Mouse (Mus musculus): ENCODE measurements around the gene Cpm. TPM values are rescaled to one million over a fixed set of nuclear protein-coding genes. Genes with fewer than 3 reads are reported as not detected.
"Not testable (repeated sequence)": the region's sequence is repeated elsewhere in the genome, so short reads cannot be mapped to it uniquely, and the experiment has no call there.

The Cpm gene
- total RNA-seq, 4 experiments from 2014 or later, result 7.6 to 8.4 (median 8.1) TPM

DNA sequence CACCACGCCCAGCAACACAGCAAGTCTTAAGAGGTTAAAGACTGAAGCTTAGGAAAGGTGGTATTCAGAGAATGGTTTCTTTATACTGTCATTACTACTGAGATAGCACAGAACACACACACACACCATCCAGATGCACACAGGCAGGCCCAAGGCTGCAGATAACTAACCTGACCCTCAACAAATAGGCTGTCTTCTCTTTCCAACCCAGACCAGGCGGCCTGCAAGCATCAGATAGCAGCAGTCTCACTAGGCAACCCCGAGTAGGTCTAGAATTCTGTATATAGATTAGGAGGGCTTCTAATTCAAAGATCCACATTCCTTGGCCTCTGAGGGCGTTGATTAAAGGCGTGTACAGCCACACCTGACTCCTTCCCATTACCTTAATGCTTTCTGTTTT is 102.9 kb downstream of the Cpm start:
- DNase-seq (ENCODE audit: low spot score in 2 of 2), result no peak

DNA sequence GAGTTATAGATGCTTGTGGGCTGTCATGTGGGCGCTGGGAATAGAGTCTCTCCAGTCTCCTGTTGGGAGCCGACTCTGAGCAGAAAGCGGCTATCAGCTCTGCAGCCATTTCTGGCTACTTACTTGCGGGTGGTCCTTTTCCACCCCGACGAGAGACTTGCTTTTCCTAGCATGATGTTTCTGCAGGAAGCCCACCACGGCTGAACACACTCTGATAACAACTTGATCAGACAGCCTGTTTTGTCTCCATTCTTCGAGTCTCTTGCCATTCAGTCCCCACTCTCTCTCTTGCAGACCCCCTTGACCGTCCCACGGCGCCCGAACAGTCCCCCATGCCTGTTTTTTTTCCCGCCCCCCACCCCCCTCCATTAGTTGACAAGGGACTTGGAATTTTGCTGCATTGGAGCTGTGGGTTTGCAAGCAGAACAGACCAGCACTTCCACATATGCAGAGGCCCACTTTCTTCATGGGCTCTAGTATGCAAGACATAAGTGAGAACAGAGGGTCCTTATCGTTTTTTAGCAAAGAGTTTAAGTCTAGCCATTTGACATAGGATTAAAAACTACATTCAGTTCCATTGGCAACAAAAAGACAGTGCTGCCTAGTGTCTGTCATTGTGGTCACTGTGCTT is 103.8 kb downstream of the Cpm start:
- no peak for DNase-seq (ENCODE audit: low spot score in 2 of 2)

DNA sequence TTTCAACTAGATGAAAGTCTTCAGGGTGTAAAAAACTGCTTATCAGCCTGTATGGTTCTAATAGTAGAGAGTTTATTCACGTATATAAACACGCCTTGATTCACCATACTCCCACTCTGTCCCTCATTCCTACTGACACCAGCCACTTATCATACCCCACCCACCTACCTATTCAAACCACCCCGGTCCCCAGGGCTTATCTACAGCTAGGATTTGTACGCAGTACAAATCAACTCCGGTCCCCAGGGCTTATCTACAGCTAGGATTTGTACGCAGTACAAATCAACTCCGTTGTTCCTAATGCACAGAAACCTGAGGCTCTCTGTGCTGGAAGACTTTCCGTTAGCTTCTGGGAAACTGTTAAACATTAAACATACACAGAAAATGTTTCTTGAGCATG is 104.3 kb downstream of the Cpm start:
- DNase-seq (ENCODE audit: low spot score in 2 of 2), result not testable (repeated sequence)

DNA sequence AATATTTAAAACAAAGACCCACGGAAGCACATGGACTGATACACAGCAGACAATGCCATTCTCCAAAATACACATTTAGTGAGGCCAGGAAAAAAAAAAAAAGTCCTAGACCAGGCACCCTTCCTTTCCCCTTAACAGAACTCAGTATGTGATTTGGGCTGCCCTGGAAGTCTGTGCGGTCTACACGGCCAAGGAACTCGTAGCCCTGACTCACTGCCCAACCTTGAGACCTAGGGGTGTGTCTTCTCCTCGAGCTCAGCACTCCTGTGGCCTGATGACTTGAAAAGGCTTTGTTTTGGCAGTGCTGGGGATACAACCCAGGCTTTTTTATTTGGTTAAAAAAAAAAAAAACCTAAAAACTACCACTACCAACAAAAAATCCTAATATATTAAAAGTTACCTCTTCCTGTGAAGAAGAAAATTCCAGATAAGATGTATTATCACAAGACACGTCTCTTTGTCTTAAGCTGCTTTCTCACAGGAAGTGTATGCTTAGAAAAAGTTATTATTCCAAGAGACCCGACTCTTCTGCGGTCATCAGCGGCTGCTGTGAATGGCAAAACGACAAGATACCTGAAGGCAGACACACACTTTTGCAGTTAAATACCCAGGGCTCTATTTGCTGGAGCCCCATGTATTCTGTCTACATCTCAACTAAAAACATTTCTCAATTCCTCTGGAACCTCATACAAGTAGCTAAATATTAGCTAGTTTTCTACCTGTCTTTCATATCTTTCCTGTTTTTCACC is 105.0 kb downstream of the Cpm start:
- DNase-seq (ENCODE audit: low spot score in 2 of 2), result not testable (repeated sequence)

DNA sequence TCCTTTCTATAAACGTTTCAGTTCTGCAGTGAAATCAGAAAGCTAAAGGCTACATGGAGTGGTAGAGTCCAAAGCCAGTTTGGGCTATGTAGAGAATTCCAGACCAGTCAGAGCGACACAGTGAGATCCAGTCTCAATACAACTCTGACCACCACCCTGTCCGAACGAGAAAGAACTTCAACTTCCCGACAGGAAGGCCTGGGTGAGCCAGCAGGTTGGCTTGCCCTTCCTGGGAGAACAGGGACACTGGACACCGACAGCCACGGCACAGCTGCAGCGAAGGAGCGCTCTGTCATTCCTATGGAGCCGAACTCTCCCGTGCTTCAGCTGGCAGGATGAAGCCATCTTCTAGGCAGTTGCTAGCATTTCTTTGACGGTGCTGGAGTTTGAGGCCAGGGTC is 106.1 kb downstream of the Cpm start:
- not testable (repeated sequence) for DNase-seq (ENCODE audit: low spot score in 2 of 2)

DNA sequence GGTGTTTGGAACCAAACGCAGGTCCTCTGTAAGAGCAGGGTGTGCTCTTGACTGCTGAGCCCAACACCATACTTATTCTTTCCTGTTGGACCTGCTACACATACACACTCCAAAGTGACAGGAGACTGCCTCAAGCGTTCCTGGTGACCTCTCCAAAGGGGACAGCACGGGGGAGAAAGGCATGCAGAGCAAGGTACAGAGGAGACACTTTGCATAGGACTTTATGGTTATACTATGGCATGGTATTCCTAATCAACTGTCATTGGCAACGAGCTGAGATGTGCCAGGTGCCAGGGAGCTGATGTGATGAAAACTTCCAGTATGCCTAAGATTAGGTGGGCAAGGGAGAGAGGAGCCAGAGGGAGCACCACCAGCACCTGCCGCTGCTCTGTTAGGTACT is 107.3 kb downstream of the Cpm start:
- DNase-seq (ENCODE audit: low spot score in 2 of 2), result no peak

Other genes starting within 250 kb of the Cpm start
- 100 to 1,000 TPM in 2 of 4 experiments, 10 to 100 TPM in 2; 86.2 to 103 (median 96.1) TPM for gene Cpsf6, start 249.5 kb upstream of the Cpm start, total RNA-seq (2022)
- gene Mdm2, start 81.3 kb downstream of the Cpm start, total RNA-seq (2022), result 10 to 100 TPM; 44.9 to 54.3 (median 51.9) TPM
- 10 to 100 TPM; 29.2 to 31.7 (median 30.3) TPM for gene Slc35e3, start 116.9 kb downstream of the Cpm start, total RNA-seq (2022)
- 10 to 100 TPM; 16.2 to 20.4 (median 17.3) TPM for gene Nup107, start 163.2 kb downstream of the Cpm start, total RNA-seq (2022)
- 10 to 100 TPM; 52.8 to 55.2 (median 53.2) TPM for gene Rap1b, start 216.5 kb downstream of the Cpm start, total RNA-seq (2022)